Mouse (Mus musculus): Measurements from ENCODE around the gene Taf13. TPM values are rescaled to one million over a fixed set of nuclear protein-coding genes. Genes with fewer than 3 reads are reported as not detected.
A peak's percentile ranks its signal among the peaks of the same experiment; 100 is the strongest.
"Not testable (repeated sequence)": the region's sequence is repeated elsewhere in the genome, so short reads cannot be mapped to it uniquely, and the experiment has no call there.

Taf13 gene
- total and polyA plus RNA-seq, 3 experiments = 5.4 to 7.0 TPM; not detected in 1

- TF ChIP-seq RCOR1 (IDR thresholded peaks at IDR 0.05; ENCODE audit: low read depth, low read length) (no peak), POLR2AphosphoS5 (IDR thresholded peaks at IDR 0.05; ENCODE audit: borderline replicate concordance, low read depth, low read length) (no peak)
Measured at GRCm38 (mm10) chr3:108563309-108563708, 8.2 kb upstream of the Taf13 start (continued).

GRCm38 (mm10) chr3:108567990-108568877 is 3.3 kb upstream of the Taf13 start:
- peaks cover 3 to 4% of the 10 kb centered on the region in 2 experiments; a peak in 3 of 4 replicates for H3K27me3 ChIP-seq (ENCODE audit: control insufficient read depth in 1 of 2, insufficient read depth in 2 of 2, low read length in 2 of 2)
- no peak overlapping the region for H3K27ac ChIP-seq (ENCODE audit: control insufficient read depth, low read depth, low read length)
- peaks cover 0 to 10% of the 10 kb centered on the region in 2 experiments; a peak in 2 of 4 replicates for H3K36me3 ChIP-seq (ENCODE audit: control insufficient read depth in 1 of 2, insufficient read depth in 2 of 2, low read length in 2 of 2)
- peaks cover 6 to 8% of the 10 kb centered on the region in 2 experiments; a peak in 3 of 4 replicates for H3K4me1 ChIP-seq (ENCODE audit: control insufficient read depth in 1 of 2, insufficient read depth in 2 of 2, low read length in 2 of 2)
- no peak overlapping the region for H3K9ac ChIP-seq (ENCODE audit: control insufficient read depth, low read depth, low read length, poor library complexity, severe bottlenecking)
- H3K79me2 ChIP-seq (ENCODE audit: control insufficient read depth, insufficient read depth, low read length, poor library complexity) = peaks cover 1% of the 10 kb centered on the region
- DNase-seq (ENCODE audit: low read depth, low spot score) = no peak
- H3K9me3 ChIP-seq (replicated peaks; ENCODE audit: insufficient read depth, low read length) = no peaks in the 10 kb centered on the region
- no peak overlapping the region for H3K4me3 ChIP-seq (ENCODE audit: control insufficient read depth in 1 of 2, insufficient read depth in 1 of 2, low read depth in 2 of 2, low read length in 2 of 2)
- TF ChIP-seq UBTF (IDR thresholded peaks at IDR 0.05; ENCODE audit: borderline replicate concordance, insufficient read depth, low read depth, low read length) (no peak), TBP (IDR thresholded peaks at IDR 0.05; ENCODE audit: low read depth, low read length) (no peak), NELFE (IDR thresholded peaks at IDR 0.05; ENCODE audit: low read depth, low read length) (no peak), MAX (IDR thresholded peaks at IDR 0.05; ENCODE audit: low read length) (no peak), ZNF384 (IDR thresholded peaks at IDR 0.05; ENCODE audit: low read depth, low read length) (no peak), MEF2A (IDR thresholded peaks at IDR 0.05; ENCODE audit: extremely low read depth, insufficient replicate concordance, low read depth, low read length, poor library complexity, severe bottlenecking) (no peak), EP300 (IDR thresholded peaks at IDR 0.05; ENCODE audit: low read depth in 1 of 2, low read length in 2 of 2) (no peak), ELF1 (IDR thresholded peaks at IDR 0.05; ENCODE audit: low read depth, low read length) (no peak), MYB (IDR thresholded peaks at IDR 0.05; ENCODE audit: low read depth, low read length) (no peak), ZC3H11A (IDR thresholded peaks at IDR 0.05; ENCODE audit: low read depth, low read length) (no peak), NRF1 (IDR thresholded peaks at IDR 0.05; ENCODE audit: insufficient read depth, low read depth, low read length, poor library complexity, severe bottlenecking) (no peak)

- DNase-seq (ENCODE audit: low read depth, low spot score); H3K9ac ChIP-seq (ENCODE audit: control insufficient read depth, low read depth, low read length, poor library complexity, severe bottlenecking); H3K4me3 ChIP-seq (ENCODE audit: control insufficient read depth in 1 of 2, insufficient read depth in 1 of 2, low read depth in 2 of 2, low read length in 2 of 2); H3K36me3 ChIP-seq (ENCODE audit: control insufficient read depth in 1 of 2, insufficient read depth in 2 of 2, low read length in 2 of 2); H3K27ac ChIP-seq (ENCODE audit: control insufficient read depth, low read depth, low read length); H3K4me1 ChIP-seq (ENCODE audit: control insufficient read depth in 1 of 2, insufficient read depth in 2 of 2, low read length in 2 of 2); H3K79me2 ChIP-seq (ENCODE audit: control insufficient read depth, insufficient read depth, low read length, poor library complexity); H3K9me3 ChIP-seq (replicated peaks; ENCODE audit: insufficient read depth, low read length); H3K27me3 ChIP-seq (ENCODE audit: control insufficient read depth in 1 of 2, insufficient read depth in 2 of 2, low read length in 2 of 2): not testable (repeated sequence)
- peak; percentile 53; the same call in 1 of the 2 replicates for TF ChIP-seq TBP (IDR thresholded peaks at IDR 0.05; ENCODE audit: low read depth, low read length)
Measured at GRCm38 (mm10) chr3:108569636-108570035, 1.9 kb upstream of the Taf13 start.
